Mouse (Mus musculus) liver, adult 2 months (tissue): ENCODE measurements around the gene Tln2.

Experiments used
- CTCF ChIP-seq: fragments of 200-500 bp; IDR thresholded peaks from 2 replicates; pipeline ENCODE4 v1.5.1; 2011; ENCODE audit warnings: low read depth, low read length, control low read depth
- POLR2A ChIP-seq: fragments of 200-500 bp; IDR thresholded peaks from 2 replicates; pipeline ENCODE4 v1.6.1; 2011; ENCODE audit warnings: low read length, control low read depth; ENCODE audit not compliant: insufficient read depth; ENCODE audit errors: extremely low read depth

GRCm38 (mm10) chr9:67541948-67542347 lies 17.6 kb downstream of the Tln2 start:
- TF ChIP-seq POLR2A (no peak), CTCF (no peak)
